Mouse (Mus musculus) bone marrow macrophage, adult 2 months (primary cell): Measurements from ENCODE around the gene Rasgrp2.

Source experiments
- CTCF ChIP-seq: IDR thresholded peaks from 2 replicates; pipeline ENCODE4 v1.5.1; 2012; ENCODE audit warnings: low read depth, mild to moderate bottlenecking, low read length, moderate library complexity
- POLR2A ChIP-seq: IDR thresholded peaks from 2 replicates; pipeline ENCODE4 v1.6.1; 2012; ENCODE audit warnings: mild to moderate bottlenecking, low read depth, low read length, borderline replicate concordance

DNA sequence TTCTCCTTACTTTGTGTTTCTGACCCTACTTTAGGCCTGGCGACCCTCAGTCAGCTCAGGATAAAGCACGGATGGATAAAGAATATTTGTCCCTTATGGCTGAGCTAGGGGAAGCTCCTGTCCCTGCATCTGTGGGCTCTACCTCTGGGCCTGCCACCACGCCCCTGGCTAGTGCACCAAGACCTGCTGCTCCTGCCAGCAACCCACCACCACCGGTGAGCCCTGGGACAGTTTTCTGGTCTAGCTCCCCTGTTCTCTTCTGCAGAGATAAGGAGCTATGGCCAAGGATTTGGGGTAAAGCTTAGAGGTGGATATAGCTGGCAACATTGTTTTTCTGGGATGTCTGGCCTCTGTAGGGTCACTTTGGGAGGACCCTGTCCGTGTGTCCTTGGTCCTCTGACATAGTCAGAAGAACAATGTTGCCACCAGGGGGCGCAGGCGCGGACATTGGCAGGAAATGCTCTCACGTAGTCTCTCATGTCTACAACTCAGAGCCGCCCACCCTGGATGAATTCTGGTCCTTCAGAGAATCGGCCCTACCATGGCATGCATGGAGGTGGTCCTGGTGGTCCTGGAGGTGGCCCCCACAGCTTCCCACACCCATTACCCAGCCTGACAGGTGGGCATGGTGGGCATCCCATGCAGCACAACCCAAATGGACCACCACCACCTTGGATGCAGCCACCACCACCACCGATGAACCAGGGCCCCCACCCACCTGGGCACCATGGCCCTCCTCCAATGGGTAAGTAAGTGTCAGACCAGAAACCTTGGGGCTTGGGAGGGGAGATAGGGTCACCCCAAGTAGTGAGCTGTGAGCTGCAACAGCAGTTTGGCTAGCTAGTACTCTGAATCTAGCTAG, 25.4 kb upstream of the Rasgrp2 start:
- TF ChIP-seq CTCF: peak; percentile 96
- TF ChIP-seq POLR2A: no peak
